ENCODE assay signal across 29 mouse cellular contexts in genomic region chr11:54960251-54960650, GRCm38 (mm10). TPM values are rescaled to one million over a fixed set of nuclear protein-coding genes. Genes with fewer than 3 reads are reported as not detected.
"Had no signal": no experiment of that assay in that cellular context is flagged by ENCODE, and none has a peak within 500 bp of the region (broad histone marks: within the 10 kb centered on the region; RNA-seq: fewer than 3 reads in every experiment).

No protein-coding gene starts in this region.

- H3K27me3 ChIP-seq: heart, embryonic 13.5 days; heart, embryonic 15.5 days; hindbrain, embryonic 13.5 days; hindbrain, embryonic 15.5 days; intestine, embryonic 15.5 days; limb, embryonic 13.5 days; limb, embryonic 15.5 days; liver, embryonic 12.5 days had no signal

- H3K4me3 ChIP-seq: gastrocnemius, adult 2 months; heart, adult 2 months; heart, embryonic 13.5 days; heart, embryonic 15.5 days; hindbrain, embryonic 13.5 days; hindbrain, embryonic 15.5 days; intestine, embryonic 15.5 days; layer of hippocampus, adult 2 months; left cerebral cortex, adult 2 months; limb, embryonic 13.5 days; limb, embryonic 15.5 days; liver, embryonic 12.5 days had no signal

- H3K9ac ChIP-seq: heart, embryonic 13.5 days; heart, embryonic 15.5 days; hindbrain, embryonic 13.5 days; hindbrain, embryonic 15.5 days; intestine, embryonic 15.5 days; limb, embryonic 13.5 days; limb, embryonic 15.5 days; liver, embryonic 12.5 days; liver, embryonic 14.5 days had no signal

- ATAC-seq: hindbrain, postnatal 0 days; inflammation-experienced regulatory T-cells, adult 6 months; intestine, embryonic 15.5 days; intestine, postnatal 0 days; liver, embryonic 12.5 days had no signal

- H3K4me2 ChIP-seq: heart, embryonic 11.5 days; hindbrain, embryonic 13.5 days; hindbrain, embryonic 15.5 days; intestine, embryonic 15.5 days; limb, embryonic 13.5 days; limb, embryonic 15.5 days; liver, embryonic 12.5 days had no signal

- H3K36me3 ChIP-seq: heart, embryonic 13.5 days; heart, embryonic 15.5 days; hindbrain, embryonic 13.5 days; hindbrain, embryonic 15.5 days; intestine, embryonic 15.5 days; limb, embryonic 13.5 days; limb, embryonic 15.5 days; liver, embryonic 12.5 days had no signal

- H3K27ac ChIP-seq: gastrocnemius, adult 2 months; heart, embryonic 13.5 days; heart, embryonic 15.5 days; hindbrain, embryonic 13.5 days; hindbrain, embryonic 15.5 days; hindbrain, postnatal 0 days; intestine, embryonic 15.5 days; layer of hippocampus, adult 2 months; left cerebral cortex, adult 2 months; limb, embryonic 13.5 days; limb, embryonic 15.5 days; liver, embryonic 12.5 days; liver, embryonic 14.5 days had no signal

- DNase-seq: gastrocnemius, adult 2 months; gastrocnemius, postnatal 14 days; gastrocnemius, postnatal 36 days; heart, adult 11 months; heart, adult 2 months; heart, postnatal 14 days; heart, postnatal 36 days; kidney, adult 18-20 months; kidney, adult 8-10 months; kidney, postnatal 10 days; kidney, postnatal 25 days; kidney, postnatal 4 days; left cerebral cortex, postnatal 4 days had no signal

- H3K9me3 ChIP-seq: heart, embryonic 13.5 days; heart, embryonic 15.5 days; hindbrain, embryonic 13.5 days; hindbrain, embryonic 15.5 days; intestine, embryonic 15.5 days; limb, embryonic 13.5 days; limb, embryonic 15.5 days; liver, embryonic 12.5 days had no signal

RNA-seq across cellular contexts. Expression of gene Gpx3, which starts 58.0 kb away (rescaled TPM):
- total RNA-seq: hematopoietic stem cell, adult 5-6 weeks had no signal
